Mouse (Mus musculus) heart, postnatal 0 days (tissue): Measurements from ENCODE around the gene Med24.

Experiments used
- CTCF ChIP-seq: IDR thresholded peaks from 2 replicates; pipeline ENCODE4 v1.5.1; 2016; ENCODE audit warnings: antibody characterized with exemption, control low read depth, low read depth
- EP300 ChIP-seq: IDR thresholded peaks from 2 replicates; pipeline ENCODE4 v1.6.1; 2016; ENCODE audit warnings: antibody characterized with exemption, low read depth

- no peak for TF ChIP-seq CTCF
- no peak for TF ChIP-seq EP300
Observed at GRCm38 (mm10) chr11:98715946-98716345, 13.3 kb downstream of the Med24 start.
